Mouse (Mus musculus) ZHBTc4 (cell line): ENCODE data around the gene Ccdc116.

Experiments used
- DNase-seq: peaks from one replicate; pipeline ENCODE4 v3.0.0-alpha.2; 2011; ENCODE audit warnings: low read depth, low spot score

Ccdc116 gene

DNA sequence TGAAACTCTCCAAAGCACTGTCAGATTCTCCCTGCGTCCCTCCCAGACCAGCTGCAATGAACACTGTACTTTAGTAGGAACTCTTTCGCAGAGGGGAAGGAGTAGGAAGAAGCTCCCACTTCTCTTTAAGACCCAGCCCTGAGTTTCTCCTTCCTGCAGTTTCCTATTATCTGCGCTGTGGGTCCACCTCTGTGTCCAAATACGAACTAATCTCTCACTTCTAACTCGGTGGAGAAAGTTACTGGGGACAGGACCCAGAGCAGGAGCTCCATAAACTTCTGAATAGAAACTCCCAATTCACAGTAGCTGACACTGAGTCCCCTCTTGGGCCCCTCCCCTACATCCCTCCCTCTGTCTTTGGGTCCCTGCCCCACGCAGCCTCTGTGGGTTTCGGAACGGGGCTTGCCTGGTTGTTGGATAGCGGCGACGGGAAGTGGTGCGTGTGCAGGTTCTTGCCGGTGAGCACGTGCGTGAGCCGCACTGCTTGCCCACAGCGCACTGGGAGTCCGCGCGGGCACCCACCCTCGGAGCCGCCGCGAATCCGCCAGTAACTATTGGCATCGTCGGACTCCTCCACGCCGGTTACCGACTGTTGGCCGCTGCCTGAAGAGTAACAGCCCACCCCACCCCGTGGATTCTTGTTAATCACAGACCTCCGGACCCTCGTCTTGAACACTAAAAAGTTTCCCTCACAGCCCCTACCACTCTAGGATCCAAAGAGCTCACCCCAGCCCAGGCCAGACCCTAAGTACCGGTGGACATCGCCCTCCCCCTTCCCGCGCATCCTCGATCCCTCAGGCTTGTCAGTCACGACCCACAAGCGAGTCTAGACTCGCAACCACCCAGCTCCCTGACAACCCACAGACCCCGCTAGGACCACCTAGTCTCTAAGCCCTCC is 15.6 kb downstream of the Ccdc116 start:
- DNase-seq: peak; percentile 48

DNA sequence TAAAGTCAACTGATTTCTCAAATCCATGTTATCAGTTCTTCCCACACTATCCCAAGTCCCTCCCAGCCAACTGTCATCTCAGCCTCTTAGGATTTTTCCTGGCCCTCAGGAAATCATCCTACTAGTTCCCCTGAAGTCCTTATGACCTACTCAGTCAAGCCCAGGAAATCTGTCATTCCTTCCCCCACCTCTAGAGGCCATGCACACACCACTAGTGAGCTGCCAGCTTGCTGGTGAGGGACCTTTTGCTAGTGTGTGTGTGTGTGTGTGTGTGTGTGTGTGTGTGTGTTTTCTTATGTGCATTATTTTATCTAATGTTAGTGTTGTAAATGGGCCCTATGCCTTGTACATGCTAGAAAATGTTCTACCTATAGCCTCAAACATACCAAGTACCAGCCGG is 19.7 kb downstream of the Ccdc116 start:
- peak; percentile 80 for DNase-seq

DNA sequence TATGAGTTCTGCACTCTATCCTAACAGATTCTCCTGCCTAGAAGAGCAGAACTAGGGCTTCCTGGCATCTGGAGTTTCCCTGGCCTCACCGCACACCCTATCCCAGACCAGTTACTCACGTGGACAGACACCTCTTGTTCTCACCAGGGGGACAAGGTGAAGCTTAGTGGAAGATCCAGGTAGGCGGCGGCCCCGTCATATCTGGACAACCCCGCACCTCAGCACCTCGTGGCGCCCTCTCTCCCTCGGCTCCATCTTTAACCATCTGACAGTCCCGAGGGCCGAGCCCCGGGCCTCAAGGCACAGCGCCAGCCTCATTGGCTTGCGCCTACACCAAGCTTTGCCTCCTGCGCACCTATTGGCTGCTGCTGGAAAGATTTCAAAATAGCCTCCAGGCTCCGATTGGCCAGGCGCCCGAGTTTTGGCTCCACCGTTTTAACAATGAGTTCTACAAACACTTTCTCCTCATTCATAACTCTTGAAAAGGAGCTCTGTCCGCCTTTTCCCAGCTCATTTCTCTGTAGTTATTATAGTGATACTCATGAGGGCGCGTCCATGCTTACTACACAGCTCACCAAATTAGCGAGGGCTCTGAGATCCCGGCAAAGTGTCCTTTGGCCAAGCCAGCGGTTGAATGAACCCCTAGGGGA is 22.0 kb downstream of the Ccdc116 start, which contains the start of gene 2610318N02Rik:
TSS of gene 2610318N02Rik (minus strand) at position 297 of the 650 bp plus-strand sequence.
- peak; percentile 92 for DNase-seq

DNA sequence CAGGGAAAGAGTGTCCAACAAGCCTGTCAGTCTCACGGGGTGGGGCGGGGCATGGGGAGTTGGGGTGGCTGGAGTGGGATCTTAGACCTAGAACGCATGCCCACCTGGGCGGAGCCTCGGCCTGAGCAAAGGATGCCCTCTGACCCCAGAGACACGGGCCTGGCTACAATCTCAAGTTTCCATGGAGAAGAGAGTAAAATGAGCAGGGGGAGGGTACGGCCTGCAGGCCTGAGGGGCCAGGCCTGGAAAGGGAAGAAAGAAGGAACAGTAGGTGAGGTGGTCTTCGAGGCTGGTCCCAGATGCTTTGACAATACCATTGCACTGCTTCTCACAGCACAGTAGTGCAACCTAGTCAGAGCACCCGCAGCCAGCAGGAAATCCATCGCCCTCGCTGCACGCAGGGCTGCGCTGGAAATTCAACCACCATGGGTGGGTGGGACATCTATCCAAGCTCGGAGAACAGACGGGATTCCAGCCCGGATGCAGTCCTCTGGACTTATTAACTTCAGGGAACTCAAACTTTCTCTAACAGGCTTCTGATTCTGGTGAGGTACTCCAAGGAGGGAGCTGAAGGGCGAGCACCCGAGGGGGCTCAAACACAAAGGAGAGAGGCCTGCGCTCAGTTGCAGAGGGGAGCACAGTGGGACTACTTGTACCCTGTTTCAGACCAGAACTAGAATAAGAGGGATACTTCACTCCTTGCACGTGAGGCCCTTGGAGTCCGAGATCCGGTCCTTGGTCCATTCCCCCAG is 22.7 kb downstream of the Ccdc116 start:
- DNase-seq: peak; percentile 58

DNA sequence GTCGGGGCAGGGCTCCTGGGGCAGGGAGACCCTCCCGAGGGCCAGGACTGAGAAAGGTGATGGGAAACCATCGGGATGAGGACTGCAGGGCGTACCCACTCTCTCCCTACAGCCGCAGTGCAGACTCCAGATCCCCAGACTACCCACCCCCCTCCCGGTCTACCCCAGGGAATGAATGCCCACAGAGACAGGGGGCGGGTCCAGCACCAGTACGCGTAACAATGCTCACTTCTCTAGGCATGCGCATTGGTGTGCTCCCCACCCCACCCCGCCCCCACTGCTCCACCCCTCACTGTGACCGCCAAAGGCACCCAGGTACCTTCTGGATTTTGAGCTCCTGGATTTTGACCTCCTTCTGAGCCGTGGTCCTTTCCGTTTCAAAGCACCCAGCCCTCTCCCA is 25.5 kb downstream of the Ccdc116 start:
- peak; percentile 82 for DNase-seq

DNA sequence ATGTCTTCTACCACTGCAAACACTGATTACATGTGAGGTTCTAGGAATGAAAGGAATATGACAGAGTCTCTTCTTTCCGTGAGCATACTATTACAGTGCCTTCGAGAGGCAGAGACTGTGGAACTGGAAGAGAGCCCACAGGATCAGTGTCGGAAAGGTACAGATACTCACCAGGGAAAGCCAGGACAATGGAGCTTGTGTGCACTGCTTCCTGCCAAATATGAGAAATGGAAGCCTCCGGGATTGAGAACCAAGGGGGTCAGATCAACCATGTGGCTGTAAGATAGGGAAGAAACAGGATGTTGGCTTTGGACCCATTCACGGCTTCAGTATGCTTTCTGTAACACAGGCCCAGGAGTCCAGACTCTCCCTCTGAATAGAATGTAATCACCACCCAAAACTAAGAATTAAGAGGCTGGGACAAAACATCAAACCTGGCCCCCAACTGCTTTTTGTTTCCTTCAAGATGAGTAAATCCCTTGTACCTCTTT is 29.7 kb downstream of the Ccdc116 start:
- DNase-seq: no peak

DNA sequence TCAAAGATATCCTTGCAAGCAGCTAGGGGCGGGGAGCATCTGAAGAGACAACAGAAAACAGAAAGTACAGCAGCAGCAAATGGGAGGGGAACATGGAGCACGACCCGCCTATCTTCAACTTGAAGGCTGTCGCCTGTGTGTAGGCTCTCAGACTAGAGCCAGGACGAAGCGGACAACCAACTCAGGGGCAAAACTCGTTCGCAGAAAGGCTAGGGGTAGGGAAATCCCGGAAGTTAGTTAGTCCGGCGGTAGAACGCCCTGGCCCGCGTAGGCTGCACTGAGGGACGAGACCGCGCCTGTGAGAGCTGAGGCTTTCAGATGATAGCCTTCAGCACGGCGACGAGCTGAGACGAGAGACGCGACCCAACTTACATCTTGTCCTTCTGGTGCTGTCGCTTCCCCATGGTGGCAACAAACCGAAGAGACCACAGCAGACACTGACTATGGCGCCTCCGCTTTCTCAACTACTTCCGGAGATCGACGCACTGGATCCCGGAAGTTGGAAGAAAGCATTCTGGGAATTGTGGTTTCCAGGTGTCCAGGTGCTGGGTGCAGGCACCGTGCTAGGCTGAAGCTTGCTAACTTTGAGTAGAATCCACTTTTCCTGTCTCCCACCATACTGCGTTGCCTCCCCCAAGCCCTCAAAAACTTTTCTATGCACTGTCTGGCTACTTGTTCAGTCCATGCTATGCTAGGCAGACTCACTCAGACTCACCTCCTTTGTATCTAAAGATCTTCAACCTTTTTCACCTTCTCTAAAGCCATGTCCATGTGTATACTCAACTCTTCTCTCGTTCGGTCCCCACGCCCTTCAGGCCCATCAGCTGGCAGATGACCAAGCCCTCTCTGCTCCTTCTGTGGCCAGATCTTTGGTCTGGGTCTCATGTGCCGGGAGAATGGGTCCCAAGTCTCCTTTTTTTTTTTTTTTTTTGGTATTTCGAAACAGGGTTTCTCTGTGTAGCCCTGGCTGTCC is 36.0 kb downstream of the Ccdc116 start, which contains the start of gene Ppil2:
TSS of gene Ppil2 (minus strand) at position 487 of the 973 bp plus-strand sequence.
- DNase-seq: peak; percentile 89

DNA sequence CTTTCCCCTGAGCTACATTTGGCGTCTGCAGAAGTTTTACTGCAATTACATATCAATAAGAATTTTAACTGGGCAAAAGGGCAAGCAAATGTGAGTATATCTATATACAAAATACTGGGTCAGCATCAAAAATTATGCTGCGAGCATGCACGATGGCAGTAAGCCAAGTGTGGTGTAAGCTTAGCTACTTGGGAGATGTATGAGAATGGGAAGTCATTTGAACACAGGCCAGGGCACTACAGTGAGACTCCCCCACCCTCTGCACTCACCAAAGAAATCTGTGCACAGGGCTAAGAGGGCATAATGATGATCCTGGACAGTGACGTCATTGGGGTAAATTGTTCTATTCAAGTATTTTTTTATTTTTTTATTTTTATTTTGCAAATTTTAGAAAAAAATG is 42.4 kb downstream of the Ccdc116 start:
- no peak for DNase-seq

DNA sequence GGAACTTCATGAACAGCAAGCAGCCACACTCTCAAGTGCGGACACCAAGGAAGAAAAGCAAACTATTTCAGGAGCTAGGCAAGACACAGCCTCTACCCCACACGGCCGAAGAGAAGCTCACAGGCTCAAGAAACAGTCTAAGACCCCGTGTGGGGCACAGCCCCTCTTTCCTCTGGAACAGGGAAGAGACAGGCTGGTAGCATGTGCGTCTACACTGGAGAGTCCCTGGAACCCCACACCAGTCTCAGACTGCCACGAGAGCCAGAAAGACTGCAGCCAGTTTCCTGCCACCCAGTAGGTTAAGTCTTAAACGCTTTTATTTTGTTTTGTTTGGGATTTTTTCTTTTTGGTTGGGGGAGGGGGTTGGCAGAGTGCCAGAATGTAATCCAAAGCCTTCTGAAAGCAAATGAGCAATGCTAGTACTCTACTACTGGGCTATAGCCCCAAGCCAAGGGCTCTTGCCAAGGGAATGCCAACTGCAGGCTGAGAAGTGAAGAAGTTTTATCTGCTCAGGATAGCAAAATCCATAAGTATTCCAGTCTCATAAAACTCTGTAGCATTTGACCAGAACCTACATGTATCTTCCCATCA is 44.3 kb downstream of the Ccdc116 start:
- DNase-seq: no peak

DNA sequence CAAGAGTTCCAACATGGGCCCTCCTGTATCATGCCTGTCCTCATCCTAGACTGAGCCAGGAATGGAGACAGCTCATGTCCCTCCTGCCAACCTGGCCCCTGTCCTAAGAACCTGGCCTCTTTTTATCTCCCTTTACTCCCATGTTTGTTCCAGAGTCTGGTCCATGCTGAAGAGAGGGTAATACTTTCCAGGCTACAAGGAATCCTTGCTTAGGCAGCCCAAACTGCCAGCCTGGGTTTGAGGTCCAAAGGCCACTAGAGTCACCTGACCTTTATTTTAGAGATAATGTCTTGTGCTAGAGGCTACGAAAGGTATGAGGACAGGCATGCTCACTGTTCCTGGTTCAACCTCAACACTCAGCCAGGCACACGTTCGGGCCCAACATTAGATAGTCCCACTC is 50.1 kb downstream of the Ccdc116 start:
- no peak for DNase-seq
